8 mouse cellular contexts compared by ENCODE assay signal in the genomic region with DNA sequence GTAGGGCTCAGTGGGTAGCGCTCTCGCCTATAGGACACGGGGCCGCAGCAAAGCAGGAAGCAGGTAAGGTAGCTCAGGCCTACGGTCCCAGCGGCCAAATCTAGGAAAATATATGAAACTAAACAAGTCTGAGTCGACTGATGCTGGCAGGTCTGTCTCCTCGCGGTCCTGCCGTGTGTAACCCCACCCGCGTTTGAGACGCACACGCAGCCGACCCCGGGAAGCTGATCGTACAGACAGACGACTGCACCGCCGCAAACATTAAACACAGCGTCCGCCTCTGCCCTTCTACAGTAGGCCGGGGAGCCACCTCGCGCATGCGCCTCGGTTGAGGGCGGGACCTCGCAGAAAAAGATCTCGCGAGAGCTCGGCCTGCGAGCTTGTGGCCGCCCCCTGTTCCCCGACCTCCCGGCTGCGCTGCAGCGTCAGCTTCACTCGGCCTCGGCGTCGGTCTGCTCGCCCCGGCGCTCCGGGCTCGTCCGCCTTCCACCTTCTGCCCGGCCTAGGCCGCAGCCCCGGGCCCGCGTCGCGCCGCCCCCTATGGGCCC. TPM values are rescaled to one million over a fixed set of nuclear protein-coding genes. Genes with fewer than 3 reads are reported as not detected.
A peak's percentile ranks its signal among the peaks of the same experiment; 100 is the strongest.
DNase-seq lines count a peak whose midpoint lies in the region; ATAC-seq and TF ChIP-seq lines count a peak whose summit lies in the region.

A gene (plus strand): TSS at position 351 of the 548 bp plus-strand sequence.

- peak; percentile 98 for ATAC-seq in forebrain, postnatal 0 days
- peak; percentile 95 for ATAC-seq in lung, embryonic 15.5 days (ENCODE audit: borderline replicate concordance, extremely low read depth, low FRiP score, low TSS enrichment)

- H3K4me1 ChIP-seq in cerebellum, adult 2 months (ENCODE audit: control insufficient read depth, insufficient read depth, low read length): peaks cover 33% of the 10 kb centered on the region
- peaks cover 14% of the 10 kb centered on the region for H3K4me1 ChIP-seq in forebrain, postnatal 0 days (ENCODE audit: insufficient read depth)
- H3K4me1 ChIP-seq in lung, embryonic 15.5 days: peaks cover 18% of the 10 kb centered on the region

- peak within 1 kb of the TSS; percentile 76 for H3K4me2 ChIP-seq in forebrain, postnatal 0 days (ENCODE audit: low read depth)
- H3K4me2 ChIP-seq in lung, embryonic 15.5 days: peak within 1 kb of the TSS; percentile 86

- H3K9ac ChIP-seq in forebrain, postnatal 0 days: peak within 1 kb of the TSS; percentile 99
- H3K9ac ChIP-seq in lung, embryonic 15.5 days: peak within 1 kb of the TSS; percentile 100

- no peak for TF ChIP-seq CTCF in cerebellum, adult 2 months (IDR thresholded peaks at IDR 0.05; ENCODE audit: borderline replicate concordance, insufficient read depth, low read depth, low read length)
- no peak for TF ChIP-seq CTCF in forebrain, postnatal 0 days (IDR thresholded peaks at IDR 0.05; ENCODE audit: low read depth)

- DNase-seq in MEL-GATA-1-ER (ENCODE audit: extremely low read depth, low read depth): peak; percentile 79
- DNase-seq in cerebellum, adult 2 months: peak; percentile 96 to 97
- DNase-seq in forebrain, postnatal 0 days: peak; percentile 98
- peak; percentile 99 for DNase-seq in heart, postnatal 4 days
- peak; percentile 93 to 95 for DNase-seq in layer of hippocampus, adult 8-10 months (ENCODE audit: low spot score in 2 of 2)
- DNase-seq in ovary, postnatal 14 days (ENCODE audit: low spot score): peak; percentile 97
- peak; percentile 99 for DNase-seq in thymus, postnatal 14 days

- H3K27me3 ChIP-seq in cerebellum, adult 2 months (ENCODE audit: control insufficient read depth, insufficient read depth, low read length): no peaks in the 10 kb centered on the region
- H3K27me3 ChIP-seq in forebrain, postnatal 0 days (ENCODE audit: insufficient read depth, low read length): no peaks in the 10 kb centered on the region
- no peaks in the 10 kb centered on the region for H3K27me3 ChIP-seq in lung, embryonic 15.5 days

- H3K9me3 ChIP-seq in forebrain, postnatal 0 days (ENCODE audit: low read length): no peaks in the 10 kb centered on the region
- H3K9me3 ChIP-seq in lung, embryonic 15.5 days: no peaks in the 10 kb centered on the region

- under 1% methylated on average over 56 of the region's 56 CpGs for WGBS in cerebellum, adult 2 months
- under 1% methylated on average over 56 of the region's 56 CpGs for WGBS in forebrain, postnatal 0 days
- WGBS in lung, embryonic 15.5 days: under 1% methylated on average over 56 of the region's 56 CpGs

- peak; percentile 99 for TF ChIP-seq POLR2A in cerebellum, adult 2 months (IDR thresholded peaks at IDR 0.05; ENCODE audit: borderline replicate concordance, insufficient read depth, low read length)

- peak within 1 kb of the TSS; percentile 78 for H3K27ac ChIP-seq in cerebellum, adult 2 months (ENCODE audit: insufficient read depth, low read length)
- H3K27ac ChIP-seq in forebrain, postnatal 0 days (ENCODE audit: low read depth, low read length): peak within 1 kb of the TSS; percentile 99
- peak within 1 kb of the TSS; percentile 100 for H3K27ac ChIP-seq in lung, embryonic 15.5 days

- peak within 1 kb of the TSS; percentile 69 for H3K4me3 ChIP-seq in cerebellum, adult 2 months (replicated peaks; ENCODE audit: insufficient read depth, low read depth, low read length)
- peak within 1 kb of the TSS; percentile 100 for H3K4me3 ChIP-seq in forebrain, postnatal 0 days (ENCODE audit: low read depth, low read length)
- peak within 1 kb of the TSS; percentile 99 for H3K4me3 ChIP-seq in lung, embryonic 15.5 days

- H3K36me3 ChIP-seq in forebrain, postnatal 0 days (ENCODE audit: insufficient read depth): peaks cover 22% of the 10 kb centered on the region
- peaks cover 26% of the 10 kb centered on the region for H3K36me3 ChIP-seq in lung, embryonic 15.5 days

RNA-seq across cellular contexts. Expression of the gene that starts here (rescaled TPM):
- polyA plus RNA-seq in cerebellum, adult 2 months (2012; rRNA removed): 161 and 187 TPM in 2 replicates
- 194 and 215 TPM in 2 replicates for total RNA-seq in forebrain, postnatal 0 days (2014; rRNA removed)
- polyA plus RNA-seq in forebrain, postnatal 0 days (2015; fragmentation: Nextera tagmentation; extraction: Ambion mirVana): 167 and 194 TPM in 2 replicates
- 100 to 1,000 TPM; 134 to 141 TPM for total RNA-seq in heart, postnatal 4 days (2021)
- 100 to 1,000 TPM; 131 to 151 (median 135) TPM for total RNA-seq in layer of hippocampus, adult 8-10 months (2022)
- polyA plus RNA-seq in lung, embryonic 15.5 days (2015; fragmentation: Nextera tagmentation; extraction: Ambion mirVana): 178 and 180 TPM in 2 replicates

Comparison
In these comparisons a context has a peak if more than half of its experiments do, and no peak if none do; other contexts are left out.
1. Peak in every context shown above with its lines: DNase-seq, ATAC-seq, H3K4me3 ChIP-seq and H3K27ac ChIP-seq.